Mouse (Mus musculus) forebrain, embryonic 14.5 days (tissue): ENCODE results near the gene Bcl9. TPM values are rescaled to one million over a fixed set of nuclear protein-coding genes. Genes with fewer than 3 reads are reported as not detected.

ENCODE experiments used
- ATAC-seq: fragments of 200-750 bp; cut with Nextera tagmentation; 2 replicates; pipeline ENCODE4 v1.8.0; 2017; ENCODE audit warnings: mild to moderate bottlenecking, moderate library complexity
- DNase-seq: peaks from one replicate; pipeline ENCODE4 v3.0.0-alpha.2; 2015; ENCODE audit warnings: low spot score
- H3K27ac ChIP-seq: fragments of 300-500 bp; sonication (generic); 2 replicates; pipeline ENCODE4 v1.5.1; 2014; ENCODE audit warnings: low read depth, mild to moderate bottlenecking, control low read depth, low read length, moderate library complexity
- H3K27me3 ChIP-seq: fragments of 300-500 bp; sonication (generic); replicated peaks from 2 replicates; pipeline ENCODE4 v1.6.1; 2014; ENCODE audit warnings: low read length, control low read depth, mixed read lengths; ENCODE audit not compliant: control insufficient read depth, insufficient read depth
- H3K36me3 ChIP-seq: fragments of 300-500 bp; sonication (generic); 2 replicates; pipeline ENCODE4 v1.6.1; 2014; ENCODE audit warnings: low read length, control low read depth; ENCODE audit not compliant: control insufficient read depth, insufficient read depth
- H3K4me1 ChIP-seq: fragments of 300-500 bp; sonication (generic); 2 replicates; pipeline ENCODE4 v1.6.1; 2014; ENCODE audit warnings: antibody characterized with exemption, low read length, control low read depth; ENCODE audit not compliant: control insufficient read depth, insufficient read depth
- H3K4me2 ChIP-seq: fragments of 300-500 bp; sonication (generic); 2 replicates; pipeline ENCODE4 v1.6.1; 2014; ENCODE audit warnings: mild to moderate bottlenecking, control low read depth, low read length
- H3K4me3 ChIP-seq: fragments of 300-500 bp; sonication (generic); 2 replicates; pipeline ENCODE4 v1.5.1; 2014; ENCODE audit warnings: low read depth, low read length, control low read depth
- H3K9ac ChIP-seq: fragments of 300-500 bp; sonication (generic); 2 replicates; pipeline ENCODE4 v1.6.1; 2014; ENCODE audit warnings: mild to moderate bottlenecking, low read length, control low read depth, moderate library complexity
- H3K9me3 ChIP-seq: fragments of 300-500 bp; sonication (generic); replicated peaks from 2 replicates; pipeline ENCODE4 v1.6.1; 2016; ENCODE audit warnings: low read length, control low read depth, mixed read lengths; ENCODE audit not compliant: control insufficient read depth
- WGBS: fragments of 180-500 bp; shearing (Covaris S2); extraction: QIAGEN DNeasy Blood & Tissue Kit; methylation state at CpG from one replicate; pipeline ENCODE4 v1.1.7; 2014; 5-methylcytosine and 5-hydroxymethylcytosine counted together
- polyA plus RNA-seq: library from polyadenylated mRNA; unstranded; fragments of >200 nt; fragmentation: Nextera tagmentation; extraction: Ambion mirVana; gene quantifications from 2 replicates; pipeline ENCODE4 v1.2.1, GENCODE M21; 2014

Gene Bcl9
- polyA plus RNA-seq, 1 experiment from 2014 or later: 54.6 TPM

DNA sequence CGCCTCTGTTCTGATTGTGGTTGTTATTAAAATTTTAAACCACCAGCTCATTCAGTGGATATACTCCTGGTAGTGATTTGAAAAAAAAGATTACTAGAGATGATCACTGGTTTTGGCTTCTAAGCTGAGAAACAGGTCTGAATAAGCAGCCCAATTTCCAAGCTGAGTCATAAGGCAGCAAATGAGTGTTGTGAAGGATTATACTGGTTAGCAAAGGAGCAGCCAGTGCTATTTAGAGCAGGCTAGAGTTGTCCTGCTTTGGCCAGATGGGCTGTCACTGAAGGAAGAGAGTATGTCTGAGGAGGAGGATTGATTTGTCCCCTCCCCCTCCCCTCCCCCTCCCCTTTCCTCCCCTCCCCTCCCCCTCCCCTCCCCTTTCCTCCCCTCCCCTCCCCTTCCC is 29.6 kb upstream of the Bcl9 start:
- Histone ChIP-seq H3K4me1 (peaks cover 3% of the 10 kb centered on the region; the same call in 1 of the 2 replicates), H3K4me2 (no peak overlapping the region), H3K36me3 (no peaks in the 10 kb centered on the region), H3K27ac (no peak overlapping the region), H3K4me3 (no peak overlapping the region), H3K9me3 (0 out of 2 replicates have a peak, but pooled peaks cover 3% of the 10 kb centered on the region), H3K27me3 (no peaks in the 10 kb centered on the region), H3K9ac (no peak overlapping the region)
- WGBS: 95% methylated on average over 1 of the region's 1 CpGs
- DNase-seq (no peak), ATAC-seq (no peak)

DNA sequence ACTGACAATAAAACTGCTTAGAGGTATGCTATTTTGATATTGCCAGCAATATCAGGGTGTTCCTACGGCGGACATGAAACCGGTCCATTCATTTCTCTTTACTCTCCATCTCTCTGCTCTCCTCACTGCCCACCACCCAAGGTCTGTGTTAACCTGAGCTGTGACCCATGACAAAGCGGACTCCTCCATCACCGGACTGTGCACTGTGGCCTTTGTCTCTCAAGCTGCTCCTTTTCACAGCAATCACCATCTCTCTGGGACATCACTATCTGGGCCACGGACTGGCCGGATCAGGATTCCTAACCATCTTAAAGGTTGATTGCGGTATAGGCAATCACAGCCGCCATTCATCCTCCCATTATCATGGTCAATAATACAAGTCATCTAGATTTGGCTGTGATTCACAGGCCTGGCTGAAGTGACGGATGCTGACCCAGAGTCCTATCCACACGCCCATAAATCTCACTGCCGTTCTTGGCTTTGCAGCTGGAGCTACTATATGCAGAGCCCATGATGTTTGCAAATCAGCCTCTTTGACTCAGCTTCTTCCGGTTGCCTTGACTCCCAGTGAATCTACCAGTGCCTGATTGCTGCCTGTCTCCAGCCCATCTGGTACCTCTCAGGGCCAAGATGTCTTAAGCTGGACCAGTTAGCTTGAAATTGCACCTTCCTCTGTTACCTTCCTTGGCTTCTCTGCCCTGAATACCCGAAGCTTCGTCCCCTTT is 28.1 kb upstream of the Bcl9 start:
- Histone ChIP-seq H3K4me2 (no peak overlapping the region), H3K27me3 (no peaks in the 10 kb centered on the region), H3K9ac (no peak overlapping the region), H3K36me3 (no peaks in the 10 kb centered on the region), H3K9me3 (0 out of 2 replicates have a peak, but pooled peaks cover 3% of the 10 kb centered on the region), H3K27ac (no peak overlapping the region), H3K4me3 (no peak overlapping the region), H3K4me1 (peaks cover 3% of the 10 kb centered on the region; the same call in 1 of the 2 replicates)
- DNase-seq (no peak), ATAC-seq (peak; percentile 45; the same call in 1 of the 2 replicates)
- 75% methylated on average over 15 of the region's 15 CpGs for WGBS

DNA sequence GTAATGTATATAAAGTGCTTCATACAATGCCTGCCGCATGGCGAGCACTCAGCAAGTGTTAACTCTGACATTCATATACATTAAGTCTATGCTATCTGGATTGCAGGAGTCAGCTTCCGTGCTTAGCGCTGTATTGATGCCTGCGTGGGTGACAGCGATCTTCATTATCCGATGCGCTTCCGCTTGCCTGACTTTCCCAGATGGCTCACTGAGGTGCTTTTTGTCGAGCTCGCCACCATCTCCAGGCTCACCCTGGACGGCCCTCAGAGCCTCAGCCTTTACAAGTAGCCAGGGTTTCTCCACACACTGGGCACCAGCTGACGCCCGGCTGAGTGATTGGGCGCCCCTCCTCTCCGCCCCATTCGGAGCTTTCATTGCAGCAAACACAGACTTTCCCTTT is 26.3 kb upstream of the Bcl9 start:
- H3K4me2 ChIP-seq: peak overlapping the region; percentile 41
- no peaks in the 10 kb centered on the region for H3K27me3 ChIP-seq
- H3K9me3 ChIP-seq: 0 out of 2 replicates have a peak, but pooled peaks cover 3% of the 10 kb centered on the region
- ATAC-seq (peak; percentile 76), DNase-seq (peak; percentile 59)
- 26% methylated on average over 17 of the region's 17 CpGs for WGBS
- no peaks in the 10 kb centered on the region for H3K36me3 ChIP-seq
- peaks cover 3% of the 10 kb centered on the region; the same call in 1 of the 2 replicates for H3K4me1 ChIP-seq
- no peak overlapping the region for H3K27ac ChIP-seq
- 0 out of 2 replicates have a peak overlapping the region, but pooled peaks have one; percentile 29 for H3K9ac ChIP-seq
- H3K4me3 ChIP-seq: no peak overlapping the region

DNA sequence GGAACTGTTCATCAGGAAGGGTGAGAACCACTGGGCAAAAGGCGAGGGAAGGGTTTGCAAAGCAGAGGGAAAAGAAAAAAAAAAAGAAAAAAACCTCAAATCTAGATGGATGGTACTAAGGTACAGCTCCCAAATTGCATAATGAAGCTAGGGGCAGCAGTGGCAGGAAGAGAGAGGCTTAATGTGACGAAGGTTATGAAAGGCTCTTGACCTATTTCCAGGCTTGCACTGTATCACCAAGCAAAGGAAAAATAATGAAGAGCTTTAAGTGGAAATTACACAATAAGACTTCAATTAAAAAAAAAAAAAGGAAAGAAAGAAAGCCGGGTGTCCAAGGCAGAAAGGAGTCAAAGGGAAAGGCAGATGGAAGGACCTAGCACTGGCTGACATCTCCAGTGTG is 19.6 kb upstream of the Bcl9 start:
- H3K9me3 ChIP-seq: no peaks in the 10 kb centered on the region
- H3K36me3 ChIP-seq: no peaks in the 10 kb centered on the region
- no peak overlapping the region for H3K27ac ChIP-seq
- H3K27me3 ChIP-seq: no peaks in the 10 kb centered on the region
- no peak overlapping the region for H3K9ac ChIP-seq
- no peak overlapping the region for H3K4me3 ChIP-seq
- H3K4me2 ChIP-seq: no peak overlapping the region
- DNase-seq: no peak
- H3K4me1 ChIP-seq: peaks cover 12% of the 10 kb centered on the region; the same call in 1 of the 2 replicates
- WGBS: 65% methylated on average over 3 of the region's 3 CpGs
- ATAC-seq: no peak

DNA sequence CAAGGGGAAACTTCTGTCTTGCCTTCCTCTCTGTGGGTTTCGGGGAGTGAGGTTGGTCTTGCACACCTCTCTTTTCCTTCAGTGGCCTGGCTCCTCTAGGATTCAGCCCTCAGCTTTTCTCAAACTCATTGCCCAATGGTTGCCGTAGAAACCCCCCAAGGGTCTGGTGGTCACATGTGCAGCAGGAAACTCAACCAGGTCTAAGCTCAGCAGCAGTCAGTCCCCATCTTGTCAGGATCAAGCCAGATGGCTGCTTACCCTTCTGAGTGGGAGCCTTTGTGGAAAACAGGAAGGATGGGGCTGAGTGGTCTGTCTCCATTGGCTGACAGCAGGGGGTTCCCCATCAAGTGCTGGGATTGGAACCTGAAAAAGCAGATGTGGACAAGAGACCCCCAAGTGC is 15.7 kb upstream of the Bcl9 start:
- Histone ChIP-seq H3K27me3 (no peaks in the 10 kb centered on the region), H3K9ac (no peak overlapping the region), H3K4me2 (no peak overlapping the region), H3K4me3 (no peak overlapping the region), H3K9me3 (no peaks in the 10 kb centered on the region), H3K36me3 (no peaks in the 10 kb centered on the region), H3K27ac (peak overlapping the region; percentile 16; the same call in 1 of the 2 replicates), H3K4me1 (peaks cover 27% of the 10 kb centered on the region)
- WGBS: 73% methylated on average over 2 of the region's 2 CpGs
- ATAC-seq (no peak), DNase-seq (peak; percentile 38)

GRCm38 (mm10) chr3:97311998-97312397 is 14.3 kb upstream of the Bcl9 start:
- ATAC-seq: peak; percentile 65
- H3K9ac ChIP-seq: peak overlapping the region; percentile 37
- WGBS: 13% methylated on average over 21 of the region's 21 CpGs

GRCm38 (mm10) chr3:97309748-97310536 is 12.2 kb upstream of the Bcl9 start:
- no peak for ATAC-seq
- no peaks in the 10 kb centered on the region for H3K9me3 ChIP-seq
- H3K36me3 ChIP-seq: no peaks in the 10 kb centered on the region
- peak; percentile 35 for DNase-seq
- no peak overlapping the region; the same call in 1 of the 2 replicates for H3K27ac ChIP-seq
- H3K4me2 ChIP-seq: peak overlapping the region; percentile 41
- peak overlapping the region; percentile 41 for H3K9ac ChIP-seq
- peaks cover 33% of the 10 kb centered on the region for H3K4me1 ChIP-seq
- 9% methylated on average over 15 of the region's 16 CpGs for WGBS
- H3K4me3 ChIP-seq: peak overlapping the region; percentile 9; the same call in 1 of the 2 replicates
- H3K27me3 ChIP-seq: no peaks in the 10 kb centered on the region

More at GRCm38 (mm10) chr3:97311998-97312397, 14.3 kb upstream of the Bcl9 start:
- Histone ChIP-seq H3K36me3 (no peaks in the 10 kb centered on the region), H3K4me3 (peak overlapping the region; percentile 3; the same call in 1 of the 2 replicates), H3K4me2 (peak overlapping the region; percentile 43), H3K4me1 (peaks cover 35% of the 10 kb centered on the region), H3K9me3 (no peaks in the 10 kb centered on the region), H3K27me3 (no peaks in the 10 kb centered on the region), H3K27ac (peak overlapping the region; percentile 66)
- peak; percentile 91 for DNase-seq

DNA sequence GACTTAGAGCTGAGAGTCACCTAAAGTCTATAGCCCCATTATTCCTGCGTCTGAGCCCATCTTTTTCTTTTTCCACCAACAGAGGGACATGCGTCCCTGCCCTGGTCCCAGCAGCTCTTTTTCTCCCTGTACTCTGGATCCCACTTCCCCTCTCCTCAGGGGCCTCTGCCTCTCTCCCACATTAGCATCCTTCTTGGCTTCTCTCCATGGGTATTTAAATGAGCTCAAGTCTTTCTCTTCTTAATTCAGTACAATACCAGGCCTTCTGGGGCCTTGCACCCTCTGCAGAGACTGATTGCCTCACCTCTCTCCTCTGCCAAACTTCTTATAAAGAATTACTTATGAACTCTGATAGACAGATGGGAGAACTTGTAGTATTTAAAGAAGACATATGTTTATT is 10.7 kb upstream of the Bcl9 start:
- Histone ChIP-seq H3K27ac (peak overlapping the region; percentile 81), H3K4me1 (peaks cover 30% of the 10 kb centered on the region), H3K9ac (no peak overlapping the region), H3K27me3 (no peaks in the 10 kb centered on the region), H3K4me3 (no peak overlapping the region), H3K36me3 (no peaks in the 10 kb centered on the region), H3K4me2 (no peak overlapping the region), H3K9me3 (no peaks in the 10 kb centered on the region)
- ATAC-seq (peak; percentile 78), DNase-seq (peak; percentile 94)
- WGBS: 17% methylated on average over 2 of the region's 2 CpGs
